ENCODE assay signal across 7 mouse cellular contexts in genomic region chr12:20614766-20615165, GRCm38 (mm10).
DNase-seq lines count a peak whose midpoint lies in the region; ATAC-seq and TF ChIP-seq lines count a peak whose summit lies in the region.
"Not testable (repeated sequence)": the region's sequence is repeated elsewhere in the genome, so short reads cannot be mapped to it uniquely, and the experiment has no call there.

No protein-coding gene starts in this region.

- WGBS in limb, embryonic 14.5 days: 2% methylated on average over 10 of the region's 39 CpGs
- WGBS in midbrain, embryonic 16.5 days: 0% methylated on average over 17 of the region's 39 CpGs

- ATAC-seq in limb, embryonic 14.5 days (ENCODE audit: low FRiP score, low read depth); midbrain, embryonic 16.5 days: not testable (repeated sequence)

- peak overlapping the region; percentile 35 for H3K4me3 ChIP-seq in limb, embryonic 14.5 days (replicated peaks; ENCODE audit: low read length)
- H3K4me3 ChIP-seq in midbrain, embryonic 16.5 days (ENCODE audit: low read depth, low read length): peak overlapping the region; percentile 14

- 0 out of 2 replicates have a peak overlapping the region, but pooled peaks have one; percentile 40 for H3K9ac ChIP-seq in limb, embryonic 14.5 days (ENCODE audit: low read depth, low read length, severe bottlenecking)
- not testable (repeated sequence) for H3K9ac ChIP-seq in midbrain, embryonic 16.5 days (ENCODE audit: low read depth, low read length)

- intact Hi-C loops in heart, postnatal 36 days (cut with DNase I): not testable (repeated sequence)

- not testable (repeated sequence) for H3K9me3 ChIP-seq in limb, embryonic 14.5 days (ENCODE audit: control insufficient read depth, low read length); midbrain, embryonic 16.5 days (replicated peaks; ENCODE audit: control insufficient read depth, low read length, poor library complexity, severe bottlenecking)

- not testable (repeated sequence) for H3K4me2 ChIP-seq in limb, embryonic 14.5 days (replicated peaks; ENCODE audit: low read depth, low read length, severe bottlenecking); midbrain, embryonic 16.5 days (ENCODE audit: low read length)

- H3K4me1 ChIP-seq in limb, embryonic 14.5 days (ENCODE audit: control insufficient read depth, insufficient read depth, low read length); midbrain, embryonic 16.5 days (ENCODE audit: control insufficient read depth, insufficient read depth, low read length): not testable (repeated sequence)

- peak; percentile 39 to 72 for DNase-seq in cerebellum, postnatal 10 days
- DNase-seq in frontal cortex, postnatal 14 days (ENCODE audit: low spot score in 2 of 2): peak; percentile 50 to 63
- DNase-seq in heart, postnatal 36 days: peak; percentile 70 to 73
- DNase-seq in kidney, postnatal 36 days: peak; percentile 47 to 70
- peak; percentile 80 for DNase-seq in limb, embryonic 14.5 days (ENCODE audit: low spot score)
- DNase-seq in spleen, postnatal 14 days (ENCODE audit: low spot score in 2 of 2): peak; percentile 8 to 41

- not testable (repeated sequence) for H3K36me3 ChIP-seq in limb, embryonic 14.5 days (ENCODE audit: control insufficient read depth, insufficient read depth, low read length); midbrain, embryonic 16.5 days (ENCODE audit: control insufficient read depth, insufficient read depth, low read length)

- not testable (repeated sequence) for TF ChIP-seq POLR2A in limb, embryonic 14.5 days (IDR thresholded peaks at IDR 0.05; ENCODE audit: borderline replicate concordance, extremely low read depth, insufficient read depth, insufficient read length)

- not testable (repeated sequence) for H3K27me3 ChIP-seq in limb, embryonic 14.5 days (ENCODE audit: control insufficient read depth, insufficient read depth, low read length); midbrain, embryonic 16.5 days (ENCODE audit: control insufficient read depth, insufficient read depth, low read depth, low read length)

- not testable (repeated sequence) for H3K27ac ChIP-seq in limb, embryonic 14.5 days (replicated peaks; ENCODE audit: low read depth, low read length); midbrain, embryonic 16.5 days (ENCODE audit: low read length)

Comparison
In these comparisons a context has a peak if more than half of its experiments do, and no peak if none do; other contexts are left out.
1. DNase-seq: peak in every context shown above with its lines; median percentile 80 in limb, embryonic 14.5 days; 72 in heart, postnatal 36 days; 58 in kidney, postnatal 36 days; 56 in frontal cortex, postnatal 14 days; 56 in cerebellum, postnatal 10 days; 24 in spleen, postnatal 14 days.